Mouse (Mus musculus) embryonic facial prominence, embryonic 10.5 days (tissue): ENCODE measurements around the gene Ubac1. TPM values are rescaled to one million over a fixed set of nuclear protein-coding genes. Genes with fewer than 3 reads are reported as not detected.

Source experiments
- DNase-seq: peaks from one replicate; pipeline ENCODE4 v3.0.0-alpha.2; 2017; ENCODE audit warnings: low spot score
- H3K27ac ChIP-seq: fragments of 300-500 bp; sonication (generic); replicated peaks from 2 replicates; pipeline ENCODE4 v1.5.1; 2016; ENCODE audit warnings: mild to moderate bottlenecking
- H3K27me3 ChIP-seq: fragments of 300-500 bp; sonication (generic); replicated peaks from 2 replicates; pipeline ENCODE4 v1.6.1; 2016; ENCODE audit warnings: low read depth, mild to moderate bottlenecking; ENCODE audit not compliant: poor library complexity, severe bottlenecking
- H3K36me3 ChIP-seq: fragments of 300-500 bp; sonication (generic); replicated peaks from 2 replicates; pipeline ENCODE4 v1.6.1; 2016; ENCODE audit warnings: mild to moderate bottlenecking, moderate library complexity
- H3K4me1 ChIP-seq: fragments of 300-500 bp; sonication (generic); 2 replicates; pipeline ENCODE4 v1.6.1; 2016
- H3K4me3 ChIP-seq: fragments of 300-500 bp; sonication (generic); 2 replicates; pipeline ENCODE4 v1.5.1; 2016; ENCODE audit warnings: mild to moderate bottlenecking, moderate library complexity
- H3K9me3 ChIP-seq: fragments of 300-500 bp; sonication (generic); 2 replicates; pipeline ENCODE4 v1.6.1; 2016; ENCODE audit warnings: mild to moderate bottlenecking
- WGBS: fragments of 180-500 bp; shearing (Covaris S2); methylation state at CpG from one replicate; pipeline ENCODE4 v1.1.7; 2016; 5-methylcytosine and 5-hydroxymethylcytosine counted together
- polyA plus RNA-seq: library from polyadenylated mRNA; unstranded; fragments of >200 nt; fragmentation: Nextera tagmentation; extraction: Ambion mirVana; gene quantifications from 2 replicates; pipeline ENCODE4 v1.2.1, GENCODE M21; 2016

Gene Ubac1
- 94.9 and 95.9 TPM in 2 replicates for polyA plus RNA-seq

DNA sequence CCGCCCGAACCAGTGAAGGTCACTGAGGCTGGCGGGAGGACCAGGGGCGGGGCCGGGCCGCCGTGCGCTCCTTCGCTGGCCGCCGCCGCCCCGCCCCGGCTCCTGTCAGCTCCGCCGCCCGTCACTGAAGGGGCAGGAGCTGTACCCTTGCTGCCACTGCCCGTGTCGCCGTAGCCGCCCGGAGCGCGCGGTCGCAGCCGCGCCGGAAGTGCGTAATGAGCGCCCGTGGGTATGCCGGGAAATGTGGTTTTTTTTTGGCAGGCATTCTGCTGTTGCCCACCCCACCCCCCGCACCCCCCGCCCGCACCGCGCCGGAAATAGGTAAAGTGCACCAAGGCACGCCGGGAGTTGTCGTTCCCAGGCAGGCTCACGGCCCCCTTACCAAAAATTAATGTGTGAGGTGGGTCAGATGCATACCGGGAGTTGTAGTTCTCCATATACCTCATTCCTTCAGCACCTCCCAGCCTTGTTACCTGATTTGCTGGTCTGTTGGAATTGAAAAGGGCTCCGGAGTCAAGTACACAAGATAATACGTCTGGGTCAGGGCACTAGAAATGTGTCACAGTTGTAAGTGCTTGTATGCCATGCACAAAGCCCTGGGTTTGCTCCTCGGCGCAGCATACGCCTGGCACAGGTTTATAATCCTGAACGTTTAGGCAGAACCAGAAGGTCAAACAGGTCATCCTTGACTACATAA lies at the start of gene Ubac1:
Gene Ubac1 (minus strand): TSS at position 187 of the 697 bp plus-strand sequence.
- Histone ChIP-seq H3K36me3 (no peaks in the 10 kb centered on the region), H3K27ac (peak within 1 kb of the TSS; percentile 85), H3K4me1 (peaks cover 17% of the 10 kb centered on the region), H3K27me3 (no peaks in the 10 kb centered on the region), H3K4me3 (peak within 1 kb of the TSS; percentile 89), H3K9me3 (no peaks in the 10 kb centered on the region)
- WGBS, result 6% methylated on average over 50 of the region's 50 CpGs
- peak; percentile 95 for DNase-seq

DNA sequence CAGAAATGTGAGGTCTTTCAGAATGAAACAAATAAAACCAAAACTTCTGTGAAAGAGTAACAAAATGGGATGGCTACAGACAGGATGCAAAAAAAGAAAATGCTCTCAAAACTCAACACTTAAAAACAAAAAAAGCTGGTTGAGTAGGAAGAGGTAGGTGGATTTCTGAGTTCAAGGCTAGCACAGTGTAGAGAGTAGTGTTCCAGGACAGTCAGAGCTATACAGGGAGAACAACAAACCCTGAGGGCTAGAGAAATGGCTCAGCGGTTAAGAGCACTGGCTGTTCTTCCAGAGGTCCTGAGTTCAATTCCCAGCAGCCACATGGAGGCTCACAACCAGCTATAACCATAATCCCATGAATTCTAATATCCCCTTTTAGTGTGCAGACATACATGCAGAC lies 47.0 kb upstream of the Ubac1 start:
- no peaks in the 10 kb centered on the region for H3K9me3 ChIP-seq
- 82% methylated on average over 1 of the region's 1 CpGs for WGBS

DNA sequence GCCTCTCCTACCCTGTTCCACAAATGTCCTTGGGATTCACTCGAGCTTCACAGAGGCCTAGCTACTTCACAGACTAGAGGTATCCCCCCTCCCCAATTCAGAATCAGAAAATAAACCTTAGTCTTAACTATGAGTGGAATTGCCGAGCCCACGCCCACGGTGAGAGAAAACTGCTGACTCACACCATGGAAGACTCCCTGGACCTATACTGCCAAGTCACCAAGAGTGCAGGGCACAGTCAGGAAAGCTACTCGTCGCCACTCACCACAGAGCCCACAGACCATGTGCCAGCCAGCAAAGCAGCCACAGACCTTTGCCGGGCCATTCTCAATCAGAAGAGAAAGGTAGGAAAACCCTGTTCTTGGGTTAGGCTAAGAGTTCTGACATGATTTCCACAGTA lies 46.6 kb upstream of the Ubac1 start:
- Histone ChIP-seq H3K9me3 (no peaks in the 10 kb centered on the region), H3K27ac (no peak overlapping the region), H3K4me3 (no peak overlapping the region), H3K27me3 (no peaks in the 10 kb centered on the region), H3K36me3 (no peaks in the 10 kb centered on the region), H3K4me1 (no peaks in the 10 kb centered on the region)
- WGBS, result 79% methylated on average over 7 of the region's 7 CpGs
- DNase-seq, result no peak

More for the DNA sequence above, 47.0 kb upstream of the Ubac1 start:
- no peaks in the 10 kb centered on the region for H3K27me3 ChIP-seq
- no peak overlapping the region for H3K4me3 ChIP-seq
- no peaks in the 10 kb centered on the region for H3K4me1 ChIP-seq
- H3K27ac ChIP-seq, result no peak overlapping the region
- no peak for DNase-seq
- no peaks in the 10 kb centered on the region for H3K36me3 ChIP-seq

DNA sequence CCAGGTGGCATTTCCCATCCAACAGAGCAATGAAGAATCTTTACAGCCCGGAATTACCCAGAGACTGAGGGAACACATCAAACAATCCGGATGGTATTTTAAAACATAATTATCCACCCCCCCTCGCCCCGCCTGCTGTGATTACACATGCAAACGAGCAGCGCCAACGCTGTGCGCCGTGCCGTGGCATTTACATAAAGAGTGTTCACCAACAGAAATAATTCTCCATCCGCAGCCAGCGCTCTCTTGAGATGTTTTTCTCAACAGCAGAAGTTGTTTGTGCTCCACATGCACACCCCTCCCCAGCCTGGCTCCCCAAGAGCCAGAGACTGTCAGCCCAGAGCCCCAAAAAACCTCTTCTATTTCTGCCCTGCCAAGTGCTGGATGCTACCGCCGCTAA lies 45.0 kb upstream of the Ubac1 start:
- 85% methylated on average over 14 of the region's 14 CpGs for whole genome bisulfite sequencing
- H3K27ac ChIP-seq, result no peak overlapping the region

DNA sequence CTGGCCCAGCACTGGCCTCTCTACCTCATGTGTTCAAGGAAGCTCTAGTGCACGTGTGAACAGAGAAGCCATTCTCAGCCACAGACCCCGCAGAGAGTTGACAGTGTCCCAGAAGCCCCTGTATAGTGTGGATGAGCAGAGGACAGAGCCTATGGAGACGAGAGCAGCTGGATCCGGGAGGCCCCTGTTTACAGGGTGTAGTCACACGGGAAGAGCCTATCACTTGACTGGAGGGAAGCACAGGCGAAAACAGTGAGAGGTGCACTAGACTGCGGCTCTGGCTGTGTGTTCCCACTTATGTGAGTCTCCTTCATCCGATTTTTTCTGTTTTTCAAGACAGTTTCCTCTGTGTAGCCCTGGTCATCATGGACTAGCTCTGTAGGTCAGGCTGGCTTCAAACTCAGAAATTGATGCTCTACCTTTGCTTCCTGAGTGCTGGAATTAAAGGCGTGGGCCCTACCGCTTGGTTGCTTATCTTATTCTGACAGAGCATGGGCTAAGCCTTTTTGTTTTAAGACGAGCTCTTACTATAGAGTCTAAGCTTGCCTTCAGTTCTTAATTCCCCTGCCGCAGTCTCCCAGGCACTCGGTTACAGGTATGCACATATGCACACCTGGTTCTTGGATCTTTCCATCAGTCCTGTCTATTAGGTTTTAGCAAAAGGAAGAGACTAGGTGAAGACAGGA lies 41.3 kb upstream of the Ubac1 start:
- no peak overlapping the region for H3K4me3 ChIP-seq
- H3K27me3 ChIP-seq, result no peaks in the 10 kb centered on the region; the same call in 1 of the 2 replicates
- peaks cover 18% of the 10 kb centered on the region for H3K4me1 ChIP-seq
- no peak overlapping the region for H3K27ac ChIP-seq
- no peaks in the 10 kb centered on the region for H3K9me3 ChIP-seq
- WGBS, result 79% methylated on average over 13 of the region's 13 CpGs
- DNase-seq, result no peak
- no peaks in the 10 kb centered on the region for H3K36me3 ChIP-seq

More for the DNA sequence above, 45.0 kb upstream of the Ubac1 start:
- Histone ChIP-seq H3K4me1 (peaks cover 10% of the 10 kb centered on the region), H3K27me3 (no peaks in the 10 kb centered on the region; the same call in 1 of the 2 replicates), H3K4me3 (no peak overlapping the region), H3K36me3 (no peaks in the 10 kb centered on the region), H3K9me3 (no peaks in the 10 kb centered on the region)
- DNase-seq, result no peak

DNA sequence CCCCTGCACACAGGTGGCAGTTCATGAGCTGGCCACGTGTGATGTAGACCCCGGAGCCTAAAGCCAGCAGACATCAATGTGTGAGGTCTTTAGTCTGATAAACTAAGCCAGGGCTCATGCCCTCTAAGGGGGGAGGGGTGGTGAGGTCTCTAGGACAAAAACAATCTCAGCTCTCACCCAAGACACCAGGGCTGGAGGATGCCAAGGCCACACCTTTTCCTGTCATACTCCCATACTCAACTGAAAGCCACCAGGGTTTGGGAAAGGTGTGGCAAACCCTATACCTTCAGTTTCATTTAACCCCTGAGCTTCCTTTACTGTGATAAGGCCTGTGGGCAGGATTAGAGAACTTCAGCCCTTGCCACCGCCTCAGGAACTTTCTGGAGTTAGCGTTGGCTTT lies 40.7 kb upstream of the Ubac1 start:
- Histone ChIP-seq H3K4me3 (no peak overlapping the region), H3K27ac (no peak overlapping the region), H3K36me3 (no peaks in the 10 kb centered on the region), H3K9me3 (no peaks in the 10 kb centered on the region), H3K4me1 (peaks cover 20% of the 10 kb centered on the region), H3K27me3 (no peaks in the 10 kb centered on the region; the same call in 1 of the 2 replicates)
- no peak for DNase-seq
- WGBS, result 79% methylated on average over 4 of the region's 4 CpGs

DNA sequence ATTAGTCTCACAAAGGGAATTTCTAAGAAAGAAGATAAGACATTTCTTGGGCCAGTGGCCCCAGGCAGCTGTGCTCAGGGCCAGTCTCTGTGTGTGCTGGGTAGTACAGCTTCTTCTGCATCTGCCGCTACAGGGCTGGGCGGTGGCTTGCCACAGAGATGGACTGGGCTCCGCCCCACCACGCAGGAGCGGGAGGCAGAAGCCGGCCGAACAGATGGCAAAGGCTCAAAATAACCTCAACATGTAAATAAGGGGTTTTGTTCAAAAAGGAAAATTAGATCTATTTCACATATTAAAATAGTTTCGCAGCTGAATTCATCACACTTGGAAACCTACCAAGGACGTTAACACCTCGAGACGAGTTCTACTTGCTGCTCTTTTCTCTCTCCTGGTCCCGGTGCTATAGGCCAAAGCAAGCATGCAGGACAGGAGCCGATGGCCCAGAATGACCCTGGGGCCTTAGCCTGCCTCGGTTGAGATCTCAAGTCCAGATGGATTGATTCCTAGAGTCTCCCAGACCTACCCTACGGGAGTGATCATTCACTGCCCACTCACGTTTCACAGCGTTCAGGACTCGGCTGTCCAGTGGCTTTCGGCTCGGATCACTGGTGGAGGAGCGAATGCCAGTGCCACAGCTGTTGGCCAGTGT lies 39.6 kb upstream of the Ubac1 start:
- no peaks in the 10 kb centered on the region; the same call in 1 of the 2 replicates for H3K27me3 ChIP-seq
- H3K27ac ChIP-seq, result no peak overlapping the region
- no peak overlapping the region for H3K4me3 ChIP-seq
- no peak for DNase-seq
- no peaks in the 10 kb centered on the region for H3K36me3 ChIP-seq
- H3K4me1 ChIP-seq, result peaks cover 20% of the 10 kb centered on the region
- no peaks in the 10 kb centered on the region for H3K9me3 ChIP-seq
- 75% methylated on average over 21 of the region's 21 CpGs for WGBS

DNA sequence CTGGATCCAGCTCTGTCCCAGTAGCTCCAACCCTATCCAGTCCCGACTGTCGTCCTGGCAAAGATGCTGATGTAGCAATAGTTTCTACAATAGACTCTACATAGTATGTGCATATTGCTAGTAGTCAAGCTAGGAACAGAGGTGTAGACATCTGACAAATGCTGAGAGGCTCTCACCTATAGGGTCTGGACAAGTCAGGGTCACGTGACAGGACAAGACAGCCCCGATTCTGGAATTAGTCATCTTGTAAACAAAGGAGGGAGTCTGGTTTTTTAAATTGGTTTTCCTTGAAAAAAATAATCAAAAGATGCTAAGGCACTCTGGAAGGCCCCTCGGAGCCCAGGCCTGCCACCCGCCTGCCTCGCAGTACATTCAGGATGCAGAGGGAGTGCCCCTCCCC lies 35.5 kb upstream of the Ubac1 start:
- 88% methylated on average over 7 of the region's 7 CpGs for WGBS
- H3K27ac ChIP-seq, result no peak overlapping the region
- no peaks in the 10 kb centered on the region for H3K36me3 ChIP-seq
- no peaks in the 10 kb centered on the region; the same call in 1 of the 2 replicates for H3K27me3 ChIP-seq
- no peak overlapping the region for H3K4me3 ChIP-seq
- no peaks in the 10 kb centered on the region for H3K9me3 ChIP-seq
- no peak for DNase-seq
- H3K4me1 ChIP-seq, result peaks cover 36% of the 10 kb centered on the region

DNA sequence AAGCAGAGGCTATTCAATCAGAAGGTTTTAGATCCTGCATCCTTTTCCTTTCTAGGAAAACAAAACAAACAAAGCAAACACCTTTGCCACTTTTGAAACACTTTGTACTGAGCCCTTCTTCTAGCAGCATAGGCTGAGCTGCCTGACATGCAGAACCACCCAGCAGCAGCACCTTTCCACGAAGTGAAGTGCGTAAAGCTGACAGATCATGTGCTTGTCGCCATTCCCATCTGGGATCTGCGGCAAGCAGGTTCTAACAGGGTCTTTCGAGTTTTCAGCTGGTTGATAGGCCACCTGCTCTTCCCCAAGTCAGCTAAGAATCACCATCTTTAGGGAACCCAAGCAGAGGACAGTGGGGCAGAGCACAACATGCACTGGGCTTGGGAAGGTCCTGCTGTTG lies 34.7 kb upstream of the Ubac1 start:
- WGBS, result 80% methylated on average over 5 of the region's 5 CpGs
- H3K27ac ChIP-seq, result no peak overlapping the region
- H3K4me1 ChIP-seq, result peaks cover 27% of the 10 kb centered on the region

DNA sequence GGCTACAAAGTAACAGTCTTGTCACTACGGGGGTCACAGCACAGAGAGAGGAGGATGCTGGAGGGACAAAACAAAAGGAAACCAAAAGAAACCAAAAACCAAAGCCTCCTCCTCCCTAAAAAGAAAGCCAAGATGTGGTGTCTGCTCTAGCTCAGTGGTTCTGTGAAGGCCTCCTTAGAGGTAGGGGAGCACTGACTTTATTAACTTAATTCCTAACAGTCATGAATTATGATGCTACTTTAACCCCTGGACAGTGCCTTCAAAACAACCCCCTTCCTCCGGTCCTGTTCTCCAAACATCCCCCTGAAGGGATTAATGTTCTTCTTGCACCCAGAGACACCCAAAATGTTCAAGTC lies 34.2 kb upstream of the Ubac1 start:
- H3K27ac ChIP-seq, result no peak overlapping the region
- H3K27me3 ChIP-seq, result no peaks in the 10 kb centered on the region
- WGBS, result 51% methylated on average over 2 of the region's 2 CpGs
- H3K4me1 ChIP-seq, result peaks cover 26% of the 10 kb centered on the region
- no peak overlapping the region for H3K4me3 ChIP-seq
- no peaks in the 10 kb centered on the region for H3K9me3 ChIP-seq
- H3K36me3 ChIP-seq, result no peaks in the 10 kb centered on the region
- DNase-seq, result no peak

More for the DNA sequence above, 34.7 kb upstream of the Ubac1 start:
- Histone ChIP-seq H3K4me3 (no peak overlapping the region), H3K36me3 (no peaks in the 10 kb centered on the region), H3K9me3 (no peaks in the 10 kb centered on the region), H3K27me3 (no peaks in the 10 kb centered on the region)
- no peak for DNase-seq

DNA sequence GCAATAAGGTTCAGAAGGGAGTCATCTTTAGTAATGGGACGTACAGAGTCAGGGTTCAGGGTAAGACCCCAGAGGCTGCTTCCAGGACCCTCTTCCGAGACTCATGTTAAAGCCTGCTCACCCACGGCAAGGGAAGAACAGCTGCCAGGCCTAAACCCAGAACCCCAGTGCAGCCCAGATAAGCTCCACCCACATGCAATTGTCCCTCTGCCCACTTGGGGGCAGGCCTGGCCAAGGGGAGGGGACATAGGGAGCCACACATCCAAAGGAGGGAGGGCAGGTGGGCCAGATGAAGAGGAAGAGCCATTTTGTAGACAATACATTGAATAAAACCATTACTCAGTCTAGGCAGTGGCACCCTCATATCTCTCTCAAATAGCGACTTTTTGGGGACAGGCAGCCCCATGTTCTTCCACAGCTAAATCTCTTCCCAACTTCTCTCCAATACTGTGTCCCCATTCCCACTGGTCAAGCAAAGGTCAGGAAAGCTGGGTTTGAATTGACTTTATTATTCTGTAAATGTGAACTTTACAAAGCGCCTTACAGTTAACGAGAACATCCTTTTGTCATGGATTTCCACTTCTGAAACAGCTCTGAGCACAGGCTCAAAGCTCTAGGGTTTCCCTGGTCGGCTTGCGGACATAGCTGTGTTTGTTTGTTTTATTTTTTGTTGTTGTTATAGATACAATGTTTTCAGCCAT lies 33.6 kb upstream of the Ubac1 start:
- Histone ChIP-seq H3K4me3 (no peak overlapping the region), H3K27me3 (no peaks in the 10 kb centered on the region), H3K27ac (no peak overlapping the region), H3K36me3 (no peaks in the 10 kb centered on the region), H3K9me3 (no peaks in the 10 kb centered on the region), H3K4me1 (peaks cover 26% of the 10 kb centered on the region)
- peak; percentile 81 for DNase-seq
- WGBS, result 39% methylated on average over 8 of the region's 8 CpGs

DNA sequence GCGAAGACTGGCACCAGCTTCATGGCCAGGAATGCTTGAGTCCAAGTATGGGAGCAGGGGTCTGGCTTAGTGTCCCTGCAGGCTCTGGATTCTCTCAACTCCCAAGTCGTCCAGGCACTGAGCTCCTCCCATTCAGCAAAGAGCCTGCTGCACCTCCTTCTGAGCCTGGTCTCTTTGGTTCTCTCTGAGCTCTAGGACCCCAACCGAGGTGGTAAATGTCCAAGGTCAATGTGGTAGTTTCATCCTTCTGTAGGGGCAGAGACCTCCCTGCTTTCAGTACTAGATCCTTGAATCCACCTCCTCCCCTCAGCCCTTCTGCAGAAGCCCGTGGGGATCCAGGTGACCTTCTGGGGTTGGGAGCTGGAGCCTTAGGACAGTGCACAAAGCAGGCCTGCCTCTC lies 31.3 kb upstream of the Ubac1 start:
- no peaks in the 10 kb centered on the region for H3K36me3 ChIP-seq
- WGBS, result 56% methylated on average over 4 of the region's 4 CpGs
- no peaks in the 10 kb centered on the region for H3K9me3 ChIP-seq
- H3K27me3 ChIP-seq, result no peaks in the 10 kb centered on the region
- H3K27ac ChIP-seq, result peak overlapping the region; percentile 2; the same call in 1 of the 2 replicates
- peaks cover 22% of the 10 kb centered on the region for H3K4me1 ChIP-seq
- DNase-seq, result no peak
- no peak overlapping the region for H3K4me3 ChIP-seq
